Mouse (Mus musculus): ENCODE data around the gene Ablim2. TPM values are rescaled to one million over a fixed set of nuclear protein-coding genes. Genes with fewer than 3 reads are reported as not detected.
A peak's percentile ranks its signal among the peaks of the same experiment; 100 is the strongest.

Ablim2 gene
- polyA plus RNA-seq, 1 experiment from 2014 or later = 0.45 TPM

GRCm38 (mm10) chr5:35740716-35741115, 17.0 kb upstream of the Ablim2 start:
- H3K4me3 ChIP-seq (ENCODE audit: low read depth, low read length) = no peak overlapping the region
- WGBS (ENCODE audit: insufficient replicate concordance) = 15% methylated on average over 10 of the region's 10 CpGs
- peaks cover 19% of the 10 kb centered on the region for H3K4me1 ChIP-seq (ENCODE audit: insufficient read depth)

GRCm38 (mm10) chr5:35741225-35741820, 16.4 kb upstream of the Ablim2 start:
- TF ChIP-seq EP300 (IDR thresholded peaks at IDR 0.05; ENCODE audit: low read depth) (no peak), CTCF (IDR thresholded peaks at IDR 0.05; ENCODE audit: low read depth) (no peak)
- H3K4me3 ChIP-seq (ENCODE audit: low read depth, low read length) = no peak overlapping the region
- DNase-seq (no peak), ATAC-seq (no peak)
- no peak overlapping the region for H3K27ac ChIP-seq (ENCODE audit: low read depth)
- H3K4me1 ChIP-seq (ENCODE audit: insufficient read depth) = peaks cover 19% of the 10 kb centered on the region
- no peaks in the 10 kb centered on the region for H3K36me3 ChIP-seq (replicated peaks; ENCODE audit: insufficient read depth, low read length)
- no peak overlapping the region for H3K4me2 ChIP-seq (ENCODE audit: low read depth, low read length)
- no peaks in the 10 kb centered on the region for H3K9me3 ChIP-seq (ENCODE audit: low read length)
- H3K27me3 ChIP-seq (ENCODE audit: insufficient read depth, low read length) = 0 out of 2 replicates have a peak, but pooled peaks cover 6% of the 10 kb centered on the region
- 60% methylated on average over 13 of the region's 13 CpGs for WGBS (ENCODE audit: insufficient replicate concordance)
- no peak overlapping the region for H3K9ac ChIP-seq (replicated peaks)

More at GRCm38 (mm10) chr5:35740716-35741115, 17.0 kb upstream of the Ablim2 start:
- ATAC-seq = no peak
- H3K27ac ChIP-seq (ENCODE audit: low read depth) = no peak overlapping the region
- no peaks in the 10 kb centered on the region for H3K9me3 ChIP-seq (ENCODE audit: low read length)
- DNase-seq = no peak
- no peaks in the 10 kb centered on the region for H3K36me3 ChIP-seq (replicated peaks; ENCODE audit: insufficient read depth, low read length)
- no peak overlapping the region for H3K9ac ChIP-seq (replicated peaks)
- no peak overlapping the region for H3K4me2 ChIP-seq (ENCODE audit: low read depth, low read length)
- TF ChIP-seq EP300 (IDR thresholded peaks at IDR 0.05; ENCODE audit: low read depth) (no peak), CTCF (IDR thresholded peaks at IDR 0.05; ENCODE audit: low read depth) (no peak)
- H3K27me3 ChIP-seq (ENCODE audit: insufficient read depth, low read length) = 0 out of 2 replicates have a peak, but pooled peaks cover 6% of the 10 kb centered on the region

DNA sequence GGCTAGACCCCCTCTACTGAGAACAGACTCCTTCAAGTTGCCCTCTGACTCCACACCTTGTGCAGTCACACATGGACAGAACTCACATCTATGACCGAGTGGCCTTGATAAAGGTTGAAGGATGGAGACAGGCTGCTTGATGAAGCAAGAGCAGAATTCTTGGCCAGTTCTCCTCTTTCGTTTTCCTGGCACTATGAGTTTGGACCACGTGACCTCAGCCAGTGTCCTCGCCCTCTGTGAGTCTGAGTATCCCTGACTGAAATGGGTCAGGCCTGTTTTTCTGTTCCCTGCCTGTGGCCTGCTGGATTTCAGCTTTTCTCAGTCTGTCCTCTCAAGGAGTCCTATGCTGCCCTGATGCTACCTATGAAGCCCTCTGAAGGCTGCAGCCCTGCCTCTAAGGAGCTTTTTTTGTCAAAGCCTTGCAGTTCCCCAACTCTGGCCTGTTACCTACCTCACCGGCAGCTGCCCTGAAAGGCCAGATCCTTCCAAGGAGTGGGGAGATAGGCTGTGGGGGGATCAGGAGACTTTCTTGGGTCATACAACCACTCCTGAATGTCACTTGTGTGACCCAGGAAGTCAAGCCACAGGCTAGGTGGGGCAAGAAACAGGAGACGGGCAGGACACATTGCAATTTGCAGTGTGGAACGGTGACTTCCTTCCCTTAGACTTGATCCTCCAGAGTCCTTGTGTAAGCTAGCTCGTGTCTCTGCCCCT, 14.3 kb upstream of the Ablim2 start:
- H3K9ac ChIP-seq (replicated peaks) = 0 out of 2 replicates have a peak overlapping the region, but pooled peaks have one; percentile 3
- H3K4me3 ChIP-seq (ENCODE audit: low read depth, low read length) = no peak overlapping the region
- no peak for ATAC-seq
- 44% methylated on average over 8 of the region's 8 CpGs for WGBS (ENCODE audit: insufficient replicate concordance)
- no peaks in the 10 kb centered on the region for H3K36me3 ChIP-seq (replicated peaks; ENCODE audit: insufficient read depth, low read length)
- no peak overlapping the region for H3K4me2 ChIP-seq (ENCODE audit: low read depth, low read length)
- H3K27me3 ChIP-seq (ENCODE audit: insufficient read depth, low read length) = 0 out of 2 replicates have a peak, but pooled peaks cover 6% of the 10 kb centered on the region
- no peak for DNase-seq
- H3K27ac ChIP-seq (ENCODE audit: low read depth) = no peak overlapping the region; the same call in 1 of the 2 replicates
- TF ChIP-seq CTCF (IDR thresholded peaks at IDR 0.05; ENCODE audit: low read depth) (no peak), EP300 (IDR thresholded peaks at IDR 0.05; ENCODE audit: low read depth) (no peak)
- H3K9me3 ChIP-seq (ENCODE audit: low read length) = no peaks in the 10 kb centered on the region
- peaks cover 10% of the 10 kb centered on the region for H3K4me1 ChIP-seq (ENCODE audit: insufficient read depth)

GRCm38 (mm10) chr5:35743990-35744722, 13.5 kb upstream of the Ablim2 start:
- Histone ChIP-seq H3K27me3 (ENCODE audit: insufficient read depth, low read length) (0 out of 2 replicates have a peak, but pooled peaks cover 3% of the 10 kb centered on the region), H3K36me3 (replicated peaks; ENCODE audit: insufficient read depth, low read length) (no peaks in the 10 kb centered on the region), H3K4me1 (ENCODE audit: insufficient read depth) (peaks cover 10% of the 10 kb centered on the region), H3K4me2 (ENCODE audit: low read depth, low read length) (no peak overlapping the region), H3K27ac (ENCODE audit: low read depth) (no peak overlapping the region; the same call in 1 of the 2 replicates), H3K9me3 (ENCODE audit: low read length) (no peaks in the 10 kb centered on the region), H3K9ac (replicated peaks) (no peak overlapping the region), H3K4me3 (ENCODE audit: low read depth, low read length) (no peak overlapping the region)
- TF ChIP-seq CTCF (IDR thresholded peaks at IDR 0.05; ENCODE audit: low read depth) (no peak), EP300 (IDR thresholded peaks at IDR 0.05; ENCODE audit: low read depth) (no peak)
- DNase-seq (no peak), ATAC-seq (no peak)
- WGBS (ENCODE audit: insufficient replicate concordance) = 71% methylated on average over 7 of the region's 7 CpGs

- H3K4me1 ChIP-seq (ENCODE audit: insufficient read depth) = peaks cover 10% of the 10 kb centered on the region
- ATAC-seq (no peak), DNase-seq (no peak)
- no peaks in the 10 kb centered on the region for H3K36me3 ChIP-seq (replicated peaks; ENCODE audit: insufficient read depth, low read length)
- H3K9me3 ChIP-seq (ENCODE audit: low read length) = no peaks in the 10 kb centered on the region
- H3K4me2 ChIP-seq (ENCODE audit: low read depth, low read length) = no peak overlapping the region
- TF ChIP-seq EP300 (IDR thresholded peaks at IDR 0.05; ENCODE audit: low read depth) = no peak
- no peak for TF ChIP-seq CTCF (IDR thresholded peaks at IDR 0.05; ENCODE audit: low read depth)
- 66% methylated on average over 5 of the region's 5 CpGs for WGBS (ENCODE audit: insufficient replicate concordance)
- no peak overlapping the region for H3K9ac ChIP-seq (replicated peaks)
- H3K27me3 ChIP-seq (ENCODE audit: insufficient read depth, low read length) = 0 out of 2 replicates have a peak, but pooled peaks cover 2% of the 10 kb centered on the region
- no peak overlapping the region for H3K4me3 ChIP-seq (ENCODE audit: low read depth, low read length)
- no peak overlapping the region for H3K27ac ChIP-seq (ENCODE audit: low read depth)
These were observed 12.3 kb upstream of the Ablim2 start for GRCm38 (mm10) chr5:35745406-35745805.

GRCm38 (mm10) chr5:35746910-35747309, 10.8 kb upstream of the Ablim2 start:
- Histone ChIP-seq H3K9ac (replicated peaks) (no peak overlapping the region), H3K27me3 (ENCODE audit: insufficient read depth, low read length) (no peaks in the 10 kb centered on the region), H3K4me3 (ENCODE audit: low read depth, low read length) (no peak overlapping the region), H3K4me2 (ENCODE audit: low read depth, low read length) (no peak overlapping the region), H3K9me3 (ENCODE audit: low read length) (no peaks in the 10 kb centered on the region), H3K36me3 (replicated peaks; ENCODE audit: insufficient read depth, low read length) (no peaks in the 10 kb centered on the region), H3K4me1 (ENCODE audit: insufficient read depth) (0 out of 2 replicates have a peak, but pooled peaks cover 2% of the 10 kb centered on the region), H3K27ac (ENCODE audit: low read depth) (no peak overlapping the region)
- TF ChIP-seq EP300 (IDR thresholded peaks at IDR 0.05; ENCODE audit: low read depth) (no peak), CTCF (IDR thresholded peaks at IDR 0.05; ENCODE audit: low read depth) (peak; percentile 85)
- 10% methylated on average over 4 of the region's 4 CpGs for WGBS (ENCODE audit: insufficient replicate concordance)
- peak; percentile 43 for ATAC-seq
- peak; percentile 80 for DNase-seq
